Mouse (Mus musculus) testis, adult 2 months (tissue): ENCODE data around the gene Actn3.

Source experiments
- CTCF ChIP-seq: fragments of 200-500 bp; IDR thresholded peaks from 2 replicates; pipeline ENCODE4 v1.5.1; 2012; ENCODE audit warnings: low read depth, mild to moderate bottlenecking, inconsistent platforms, low read length, moderate library complexity; ENCODE audit not compliant: control insufficient read depth, insufficient read depth, insufficient replicate concordance
- POLR2A ChIP-seq: fragments of 200-500 bp; IDR thresholded peaks from 2 replicates; pipeline ENCODE4 v1.6.1; 2012; ENCODE audit warnings: low read depth, mild to moderate bottlenecking, inconsistent platforms, low read length, moderate library complexity; ENCODE audit not compliant: control insufficient read depth

DNA sequence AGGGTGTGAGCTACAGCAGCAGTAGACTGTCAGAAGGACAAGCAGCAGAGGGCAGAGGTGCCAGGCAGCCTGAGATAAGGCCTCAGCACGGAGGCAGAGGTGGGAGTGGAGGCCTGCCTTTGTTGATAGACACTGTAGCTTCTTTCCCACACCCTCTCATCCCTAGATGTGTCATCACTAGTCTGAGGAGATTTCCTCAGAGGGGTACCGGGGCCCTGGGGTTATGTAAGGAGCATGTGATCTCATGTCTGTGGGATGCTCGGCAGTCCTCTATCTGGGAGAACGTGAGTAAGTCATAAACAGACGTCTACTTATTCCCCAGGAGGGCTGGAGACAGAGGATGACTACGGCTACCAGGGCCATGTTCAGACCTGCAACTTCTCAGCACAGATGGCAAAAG, 18.6 kb downstream of the Actn3 start:
- TF ChIP-seq POLR2A (no peak), CTCF (no peak)
